Mouse (Mus musculus): ENCODE results near the gene Tfrc. TPM values are rescaled to one million over a fixed set of nuclear protein-coding genes. Genes with fewer than 3 reads are reported as not detected.

Tfrc gene
- polyA plus RNA-seq, 1 experiment from 2014 or later = 28.3 TPM

- Histone ChIP-seq H3K9me3 (no peaks in the 10 kb centered on the region), H3K27me3 (no peaks in the 10 kb centered on the region), H3K36me3 (no peaks in the 10 kb centered on the region), H3K4me2 (replicated peaks) (no peak overlapping the region), H3K4me1 (peaks cover 20% of the 10 kb centered on the region), H3K27ac (replicated peaks) (no peak overlapping the region), H3K9ac (replicated peaks) (no peak overlapping the region), H3K4me3 (no peak overlapping the region)
- no peak for ATAC-seq (replicated peaks)
- 65% methylated on average over 20 of the region's 20 CpGs for WGBS
Measured at GRCm38 (mm10) chr16:32641440-32642219, 32.9 kb downstream of the Tfrc start.

- H3K36me3 ChIP-seq = no peaks in the 10 kb centered on the region
- H3K4me3 ChIP-seq = no peak overlapping the region
- H3K4me2 ChIP-seq (replicated peaks) = peak overlapping the region; percentile 9; the same call in 1 of the 2 replicates
- no peak overlapping the region for H3K27ac ChIP-seq (replicated peaks)
- H3K4me1 ChIP-seq = peaks cover 20% of the 10 kb centered on the region
- H3K27me3 ChIP-seq = no peaks in the 10 kb centered on the region
- no peaks in the 10 kb centered on the region for H3K9me3 ChIP-seq
- ATAC-seq (replicated peaks) = no peak
- H3K9ac ChIP-seq (replicated peaks) = no peak overlapping the region
- 33% methylated on average over 13 of the region's 13 CpGs for WGBS
Measured at GRCm38 (mm10) chr16:32642280-32642679, 33.6 kb downstream of the Tfrc start.

DNA sequence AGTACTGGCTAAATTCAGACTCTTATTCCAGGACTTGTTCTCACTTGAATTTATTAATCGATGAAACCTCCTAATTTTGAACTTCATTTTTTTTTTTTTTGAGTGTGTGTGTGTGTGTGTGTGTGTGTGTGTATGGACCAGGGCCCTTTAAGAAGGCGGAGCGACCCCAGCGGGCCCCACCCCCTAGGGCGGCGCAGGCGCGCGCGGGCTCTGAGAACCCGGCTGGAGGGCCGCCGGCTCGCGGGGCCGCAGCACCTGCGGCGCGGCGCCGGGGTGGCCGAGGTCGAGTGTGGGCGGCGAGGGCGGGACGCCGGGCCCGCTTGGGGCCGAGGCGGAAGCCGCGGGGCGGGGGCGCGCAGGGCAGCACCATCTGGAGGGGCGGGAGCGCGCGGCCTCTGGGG is 34.9 kb downstream of the Tfrc start, which contains the start of gene Tnk2:
Gene Tnk2 (plus strand): TSS at position 214 of the 401 bp plus-strand sequence.
- H3K9me3 ChIP-seq = no peaks in the 10 kb centered on the region
- peak; percentile 90 for ATAC-seq (replicated peaks)
- H3K4me3 ChIP-seq = peak within 1 kb of the TSS; percentile 99
- H3K4me1 ChIP-seq = peaks cover 20% of the 10 kb centered on the region
- peak within 1 kb of the TSS; percentile 91 for H3K27ac ChIP-seq (replicated peaks)
- no peaks in the 10 kb centered on the region for H3K27me3 ChIP-seq
- no peaks in the 10 kb centered on the region for H3K36me3 ChIP-seq
- peak within 1 kb of the TSS; percentile 90 for H3K4me2 ChIP-seq (replicated peaks)
- WGBS = 0% methylated on average over 29 of the region's 40 CpGs
- peak within 1 kb of the TSS; percentile 94 for H3K9ac ChIP-seq (replicated peaks)

- peak; percentile 80 for ATAC-seq (replicated peaks)
- H3K36me3 ChIP-seq = no peaks in the 10 kb centered on the region
- H3K9ac ChIP-seq (replicated peaks) = peak overlapping the region; percentile 94
- H3K4me1 ChIP-seq = peaks cover 22% of the 10 kb centered on the region
- peak overlapping the region; percentile 91 for H3K27ac ChIP-seq (replicated peaks)
- no peaks in the 10 kb centered on the region for H3K27me3 ChIP-seq
- peak overlapping the region; percentile 90 for H3K4me2 ChIP-seq (replicated peaks)
- no peaks in the 10 kb centered on the region for H3K9me3 ChIP-seq
- WGBS = 0% methylated on average over 42 of the region's 82 CpGs
- peak overlapping the region; percentile 99 for H3K4me3 ChIP-seq
Measured at GRCm38 (mm10) chr16:32644069-32644800, 35.5 kb downstream of the Tfrc start.

DNA sequence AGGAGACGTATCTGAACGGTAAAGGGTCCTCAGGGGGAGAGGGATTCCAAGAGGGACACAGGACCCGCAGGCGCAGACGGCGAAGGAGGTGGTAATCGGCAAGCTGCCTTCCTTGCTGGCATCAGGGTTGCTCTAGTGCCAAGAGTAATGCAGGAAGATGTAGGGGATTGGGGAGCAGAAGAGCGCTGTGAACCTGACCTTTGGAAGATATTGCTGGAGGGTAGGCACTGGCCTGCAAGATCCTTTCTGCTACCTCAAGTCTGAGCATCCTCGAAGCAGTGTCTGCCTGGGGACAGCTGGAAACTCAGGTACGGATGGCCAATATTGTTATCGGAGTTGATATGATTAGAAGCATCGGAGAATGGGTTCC is 36.1 kb downstream of the Tfrc start:
- 12% methylated on average over 12 of the region's 12 CpGs for WGBS
- Histone ChIP-seq H3K9ac (replicated peaks) (peak overlapping the region; percentile 94), H3K4me3 (peak overlapping the region; percentile 99), H3K9me3 (no peaks in the 10 kb centered on the region), H3K36me3 (no peaks in the 10 kb centered on the region), H3K4me2 (replicated peaks) (peak overlapping the region; percentile 90), H3K4me1 (peaks cover 22% of the 10 kb centered on the region), H3K27ac (replicated peaks) (peak overlapping the region; percentile 91), H3K27me3 (no peaks in the 10 kb centered on the region)
- no peak for ATAC-seq (replicated peaks)

- Histone ChIP-seq H3K9me3 (no peaks in the 10 kb centered on the region), H3K9ac (replicated peaks) (peak overlapping the region; percentile 94), H3K36me3 (no peaks in the 10 kb centered on the region), H3K4me1 (peaks cover 22% of the 10 kb centered on the region), H3K27me3 (no peaks in the 10 kb centered on the region), H3K4me2 (replicated peaks) (peak overlapping the region; percentile 90), H3K4me3 (peak overlapping the region; percentile 99), H3K27ac (replicated peaks) (peak overlapping the region; percentile 91)
- 19% methylated on average over 14 of the region's 14 CpGs for WGBS
- peak; percentile 33; the same call in 1 of the 2 replicates for ATAC-seq (replicated peaks)
Measured at GRCm38 (mm10) chr16:32645361-32645914, 36.7 kb downstream of the Tfrc start.

GRCm38 (mm10) chr16:32646014-32646413 is 37.3 kb downstream of the Tfrc start:
- H3K27me3 ChIP-seq = no peaks in the 10 kb centered on the region
- 84% methylated on average over 9 of the region's 9 CpGs for WGBS
- no peak for ATAC-seq (replicated peaks)
- no peak overlapping the region for H3K27ac ChIP-seq (replicated peaks)
- H3K4me2 ChIP-seq (replicated peaks) = peak overlapping the region; percentile 90
- no peaks in the 10 kb centered on the region for H3K9me3 ChIP-seq
- no peak overlapping the region for H3K9ac ChIP-seq (replicated peaks)
- H3K36me3 ChIP-seq = no peaks in the 10 kb centered on the region
- peak overlapping the region; percentile 99 for H3K4me3 ChIP-seq
- peaks cover 22% of the 10 kb centered on the region for H3K4me1 ChIP-seq

DNA sequence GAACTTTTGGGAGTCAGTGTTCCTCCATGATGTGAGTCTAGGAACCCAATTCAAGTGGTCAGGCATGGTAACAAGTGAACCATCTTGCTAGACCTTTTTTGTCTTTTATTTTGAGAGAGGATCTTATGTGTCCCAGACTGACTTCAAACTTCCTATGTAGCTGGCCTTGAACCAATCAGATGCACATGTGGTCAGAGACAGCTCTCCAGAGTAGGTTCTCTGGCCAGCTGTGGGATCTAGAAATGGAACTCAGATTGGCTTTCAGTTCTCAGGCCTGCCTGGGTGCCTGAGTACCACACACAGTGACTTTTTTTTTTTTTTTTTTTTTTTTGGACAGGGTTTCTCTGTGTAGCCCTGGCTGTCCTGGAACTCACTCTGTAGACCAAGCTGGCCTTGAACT is 39.0 kb downstream of the Tfrc start:
- Histone ChIP-seq H3K27me3 (no peaks in the 10 kb centered on the region), H3K36me3 (no peaks in the 10 kb centered on the region), H3K4me3 (no peak overlapping the region), H3K9me3 (no peaks in the 10 kb centered on the region), H3K9ac (replicated peaks) (no peak overlapping the region), H3K4me2 (replicated peaks) (no peak overlapping the region), H3K4me1 (peaks cover 22% of the 10 kb centered on the region), H3K27ac (replicated peaks) (no peak overlapping the region)
- ATAC-seq (replicated peaks) = no peak

GRCm38 (mm10) chr16:32650461-32650860 is 41.7 kb downstream of the Tfrc start:
- no peak overlapping the region for H3K4me3 ChIP-seq
- no peak overlapping the region for H3K4me2 ChIP-seq (replicated peaks)
- H3K36me3 ChIP-seq = no peaks in the 10 kb centered on the region
- H3K9ac ChIP-seq (replicated peaks) = no peak overlapping the region
- no peaks in the 10 kb centered on the region for H3K9me3 ChIP-seq
- no peak for ATAC-seq (replicated peaks)
- H3K27me3 ChIP-seq = no peaks in the 10 kb centered on the region
- H3K4me1 ChIP-seq = peaks cover 12% of the 10 kb centered on the region
- H3K27ac ChIP-seq (replicated peaks) = no peak overlapping the region

GRCm38 (mm10) chr16:32650974-32651618 is 42.4 kb downstream of the Tfrc start:
- Histone ChIP-seq H3K4me2 (replicated peaks) (no peak overlapping the region), H3K36me3 (no peaks in the 10 kb centered on the region), H3K9ac (replicated peaks) (no peak overlapping the region), H3K9me3 (no peaks in the 10 kb centered on the region), H3K27me3 (no peaks in the 10 kb centered on the region), H3K4me1 (peaks cover 6% of the 10 kb centered on the region), H3K27ac (replicated peaks) (no peak overlapping the region), H3K4me3 (no peak overlapping the region)
- 90% methylated on average over 5 of the region's 5 CpGs for WGBS
- no peak for ATAC-seq (replicated peaks)

DNA sequence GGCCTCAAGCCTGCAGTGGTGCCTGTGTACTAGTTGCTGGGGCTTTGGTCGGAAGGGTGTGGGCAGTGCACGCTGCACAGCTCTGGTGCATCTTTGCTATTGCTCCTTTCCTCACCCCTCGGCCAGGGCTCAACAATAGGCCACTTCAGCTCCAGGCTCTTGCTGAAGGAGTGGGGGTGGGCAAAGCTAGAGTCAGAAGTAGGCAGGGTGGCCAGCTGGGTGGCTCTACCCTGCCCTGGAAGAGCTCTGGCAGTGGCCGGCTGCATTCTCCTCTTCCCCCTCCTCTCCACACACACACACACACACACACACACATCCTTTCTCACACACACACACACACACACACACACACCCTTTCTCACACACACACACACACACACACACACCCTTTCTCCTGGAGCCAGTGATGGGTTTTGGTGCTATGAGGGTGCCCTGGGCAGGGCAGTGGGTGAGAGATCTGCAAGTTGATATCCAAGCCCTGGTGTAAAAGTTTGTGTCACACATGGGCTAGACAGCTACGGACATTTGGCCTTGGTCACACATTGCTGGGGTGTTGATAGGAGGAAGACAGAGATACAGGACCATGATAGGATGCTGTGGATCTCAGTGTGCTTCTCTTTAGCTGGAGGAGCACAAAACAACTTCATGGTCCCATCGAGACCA is 45.5 kb downstream of the Tfrc start:
- no peaks in the 10 kb centered on the region for H3K27me3 ChIP-seq
- WGBS = 75% methylated on average over 5 of the region's 6 CpGs
- ATAC-seq (replicated peaks) = no peak
- H3K9me3 ChIP-seq = no peaks in the 10 kb centered on the region
- H3K4me2 ChIP-seq (replicated peaks) = no peak overlapping the region
- no peak overlapping the region for H3K27ac ChIP-seq (replicated peaks)
- H3K4me1 ChIP-seq = peaks cover 14% of the 10 kb centered on the region
- H3K36me3 ChIP-seq = no peaks in the 10 kb centered on the region
- no peak overlapping the region for H3K9ac ChIP-seq (replicated peaks)
- H3K4me3 ChIP-seq = no peak overlapping the region
